Mouse (Mus musculus) gastrocnemius, adult 2 months (tissue): Measurements from ENCODE around the gene Mllt10. TPM values are rescaled to one million over a fixed set of nuclear protein-coding genes. Genes with fewer than 3 reads are reported as not detected.
A peak's percentile ranks its signal among the peaks of the same experiment; 100 is the strongest.

Experiments
- DNase-seq: peaks from one replicate; pipeline ENCODE4 v3.0.0; 2022
- H3K27ac ChIP-seq: fragments of 200-600 bp; 2 replicates; pipeline ENCODE4 v1.8.1; 2022; ENCODE audit warnings: mild to moderate bottlenecking
- H3K4me3 ChIP-seq: fragments of 200-600 bp; 2 replicates; pipeline ENCODE4 v1.8.1; 2022; ENCODE audit warnings: mild to moderate bottlenecking, moderate library complexity
- CTCF ChIP-seq: fragments of 200-600 bp; IDR thresholded peaks from 2 replicates; pipeline ENCODE4 v1.8.1; 2022; ENCODE audit warnings: antibody characterized with exemption, mild to moderate bottlenecking, moderate library complexity
- intact Hi-C: fragments of 180-260 bp; cut with DNase I; formaldehyde crosslinking; loops from one replicate; pipeline ENCODE4 v1.15.1; 2025
- total RNA-seq, 2 experiments: library from RNA; stranded (reverse); gene quantifications; 2 replicates each; pipeline ENCODE4 v1.2.3; 2021

The Mllt10 gene
- total RNA-seq, 2 experiments from 2014 or later, result 24.0 to 24.1 TPM

- intact Hi-C loops, result no loop called here
- peak overlapping the region; percentile 51 for H3K27ac ChIP-seq
- DNase-seq, result no peak
- peak overlapping the region; percentile 82 for H3K4me3 ChIP-seq
- TF ChIP-seq CTCF, result no peak
Measured at GRCm38 (mm10) chr2:18049279-18049821, 5.7 kb upstream of the Mllt10 start.

DNA sequence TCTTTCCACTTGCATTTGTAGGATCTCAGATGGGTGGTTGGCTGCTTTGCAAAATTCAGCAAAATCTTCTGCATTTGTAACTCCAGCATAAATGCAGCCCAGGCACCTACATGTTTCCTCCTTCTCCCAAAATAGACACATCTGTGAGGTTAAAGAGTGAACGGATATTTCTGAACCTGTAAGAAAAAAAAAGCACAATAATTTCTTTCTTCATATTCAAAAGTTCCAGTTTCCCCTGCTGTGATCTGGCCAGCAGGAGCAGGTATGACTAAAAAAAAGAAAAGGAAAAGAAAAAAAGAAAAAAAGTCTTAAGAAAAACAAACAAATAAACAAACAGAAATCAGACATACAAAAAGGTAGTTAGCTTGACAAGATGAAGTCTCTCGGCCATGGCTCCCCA, 5.0 kb upstream of the Mllt10 start:
- no peak for TF ChIP-seq CTCF
- DNase-seq, result no peak
- peak overlapping the region; percentile 82 for H3K4me3 ChIP-seq
- intact Hi-C loops, result loop anchor here (10.0 kb wide), 4 partner anchors 155 to 715 kb away; partner anchors contain the start of genes Bmi1, Commd3 and Dnajc1
- H3K27ac ChIP-seq, result peak overlapping the region; percentile 51; the same call in 1 of the 2 replicates

DNA sequence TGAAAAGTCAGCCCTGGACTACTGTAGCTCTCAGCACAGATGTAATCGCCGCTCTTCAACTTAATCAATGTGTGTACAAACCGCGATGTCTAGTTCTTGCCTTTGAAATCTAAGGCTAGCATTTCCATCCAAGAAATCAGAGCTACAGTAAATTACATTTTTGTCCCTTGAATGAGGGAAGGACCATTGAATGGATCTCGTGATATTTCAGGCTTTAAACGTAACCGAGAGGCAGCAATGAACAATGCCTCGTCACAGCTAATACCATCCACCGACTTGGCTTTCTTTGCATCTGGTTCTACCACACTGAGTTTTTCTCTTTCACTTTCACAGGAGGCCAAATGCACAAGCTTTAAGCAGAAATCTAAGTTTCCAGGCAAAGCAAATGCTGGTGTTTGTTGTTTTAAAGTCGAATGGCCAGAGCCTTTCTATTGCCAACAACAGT, 4.5 kb upstream of the Mllt10 start:
- no peak for DNase-seq
- intact Hi-C loops, result loop anchor here (10.0 kb wide), 4 partner anchors 154 to 714 kb away; partner anchors contain the start of genes Bmi1, Commd3 and Dnajc1

GRCm38 (mm10) chr2:18051026-18051830, 3.8 kb upstream of the Mllt10 start:
- Histone ChIP-seq H3K4me3 (peak overlapping the region; percentile 82), H3K27ac (peak overlapping the region; percentile 9; the same call in 1 of the 2 replicates)
- no peak for TF ChIP-seq CTCF
- intact Hi-C loops, result loop anchor here (10.0 kb wide), 4 partner anchors 154 to 714 kb away; partner anchors contain the start of genes Bmi1, Commd3 and Dnajc1
- no peak for DNase-seq

More for the DNA sequence above, 4.5 kb upstream of the Mllt10 start:
- TF ChIP-seq CTCF, result no peak
- peak overlapping the region; percentile 9; the same call in 1 of the 2 replicates for H3K27ac ChIP-seq
- peak overlapping the region; percentile 82 for H3K4me3 ChIP-seq

GRCm38 (mm10) chr2:18051831-18052170, 3.2 kb upstream of the Mllt10 start:
- no peak for TF ChIP-seq CTCF
- Histone ChIP-seq H3K4me3 (no peak overlapping the region), H3K27ac (no peak overlapping the region)
- DNase-seq, result no peak
- intact Hi-C loops, result loop anchor here (10.0 kb wide), 4 partner anchors 153 to 713 kb away; partner anchors contain the start of genes Bmi1, Commd3 and Dnajc1

DNA sequence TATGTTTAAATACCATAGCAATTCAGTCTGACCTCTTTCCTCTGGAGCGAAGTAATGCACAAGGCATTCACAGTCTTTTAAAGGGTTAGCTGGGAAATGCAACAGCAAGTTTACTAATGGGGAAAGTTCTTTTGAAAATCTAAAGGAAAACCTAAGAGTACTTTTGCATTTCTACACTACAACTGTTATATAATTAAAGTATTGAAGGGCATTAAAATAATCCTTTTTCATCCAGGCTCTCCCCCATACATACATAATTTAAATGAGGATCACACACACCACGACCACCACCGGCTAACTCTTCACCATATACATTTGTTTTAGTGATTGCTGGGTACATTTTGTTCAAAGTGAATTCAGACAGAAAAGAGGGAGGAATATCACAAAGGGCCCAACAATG, 2.5 kb upstream of the Mllt10 start:
- intact Hi-C loops, result loop anchor here (10.0 kb wide), 4 partner anchors 152 to 712 kb away; partner anchors contain the start of genes Bmi1, Commd3 and Dnajc1
- Histone ChIP-seq H3K27ac (no peak overlapping the region), H3K4me3 (no peak overlapping the region)
- no peak for DNase-seq
- TF ChIP-seq CTCF, result no peak

DNA sequence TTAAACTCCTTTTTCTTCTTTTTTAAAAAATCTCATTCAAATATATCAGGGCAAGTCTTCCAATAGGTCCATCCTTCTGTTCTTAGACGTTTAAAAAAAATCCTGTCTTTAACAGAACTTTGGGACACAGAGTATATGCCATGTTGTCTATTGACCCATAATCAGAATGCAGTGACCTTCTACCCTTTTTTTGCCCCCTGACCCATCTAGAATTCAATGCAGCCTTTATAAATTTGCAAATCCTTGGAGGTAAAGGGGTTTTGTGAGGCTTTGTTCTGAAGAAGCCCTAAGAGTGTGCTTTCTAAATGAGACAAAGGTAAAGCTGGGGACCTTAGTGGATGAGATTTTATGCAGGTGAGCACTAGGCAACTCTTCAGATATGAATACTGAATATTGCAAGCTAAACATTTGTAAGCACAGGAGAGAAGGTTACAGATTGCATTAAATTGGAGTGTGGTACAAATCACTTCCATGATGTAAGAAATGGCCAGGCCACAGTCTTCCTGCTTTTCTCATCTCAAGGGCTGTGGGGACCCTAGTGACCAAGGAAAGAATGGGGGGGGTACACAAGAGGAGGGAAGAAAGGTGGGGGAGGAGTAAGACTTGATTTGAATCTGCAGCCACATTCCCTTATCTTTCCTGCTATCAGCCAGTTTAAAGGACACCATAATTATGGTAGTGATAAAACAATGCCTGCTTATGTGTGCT, 1.6 kb upstream of the Mllt10 start:
- Histone ChIP-seq H3K4me3 (no peak overlapping the region), H3K27ac (no peak overlapping the region)
- no peak for TF ChIP-seq CTCF
- DNase-seq, result no peak
- intact Hi-C loops, result loop anchor here (10.0 kb wide), 4 partner anchors 151 to 711 kb away; partner anchors contain the start of genes Bmi1, Commd3 and Dnajc1

- Histone ChIP-seq H3K27ac (no peak overlapping the region), H3K4me3 (no peak overlapping the region)
- peak; percentile 44 for DNase-seq
- no peak for TF ChIP-seq CTCF
- intact Hi-C loops, result loop anchor here (10.0 kb wide), 4 partner anchors 151 to 711 kb away; partner anchors contain the start of genes Bmi1, Commd3 and Dnajc1
Measured at GRCm38 (mm10) chr2:18053951-18054530, 996 bp upstream of the Mllt10 start.

DNA sequence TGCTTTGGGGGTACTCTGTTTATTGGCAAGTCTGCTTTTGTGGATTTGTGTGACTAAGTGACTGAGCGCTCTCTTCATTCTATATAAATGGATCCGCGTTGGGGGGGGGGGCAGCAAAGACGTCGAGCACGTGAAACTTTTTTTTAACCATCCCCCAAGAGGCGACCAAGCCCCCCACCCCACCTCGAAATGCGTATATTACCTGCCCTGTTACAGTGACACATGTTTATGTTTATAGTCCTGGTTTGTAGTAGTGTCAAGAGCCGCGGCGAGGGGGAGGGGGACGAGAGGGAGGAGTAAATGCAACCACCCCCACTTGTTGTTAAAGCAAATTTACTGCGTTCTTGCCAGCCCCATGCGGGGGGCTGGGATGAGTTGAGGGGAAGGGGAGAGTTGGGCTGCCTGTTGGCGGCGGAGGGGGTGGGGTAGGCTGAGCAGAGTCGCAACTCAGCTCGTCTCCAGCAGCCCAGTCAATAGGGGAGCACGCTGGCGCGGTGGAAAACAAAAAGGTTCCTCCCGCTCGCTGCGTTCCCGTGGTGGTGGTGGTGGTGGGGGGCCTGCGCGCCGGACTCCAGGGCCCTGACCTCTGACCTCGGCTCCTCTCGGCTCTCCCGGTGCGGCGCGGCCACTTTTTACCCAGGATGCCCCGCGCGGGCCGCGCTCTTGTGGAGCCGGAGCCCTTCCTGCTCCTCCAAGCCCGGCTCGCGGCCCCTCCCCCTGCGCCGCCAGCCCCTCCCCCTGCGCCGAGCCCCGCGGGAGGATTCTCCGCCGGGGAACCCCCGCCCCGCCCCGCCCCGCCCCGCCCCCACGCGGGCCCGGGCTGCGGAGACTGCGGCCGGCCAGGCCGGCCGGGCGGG, 1.1 kb downstream of the Mllt10 start:
- intact Hi-C loops, result loop anchor here (1.0 to 10.0 kb wide), 5 partner anchors 8 to 709 kb away; partner anchors contain the start of genes Bmi1, Commd3 and Dnajc1
- peak; percentile 99 for DNase-seq
- TF ChIP-seq CTCF, result no peak
- peak overlapping the region; percentile 91 for H3K4me3 ChIP-seq
- H3K27ac ChIP-seq, result peak overlapping the region; percentile 100

GRCm38 (mm10) chr2:18056786-18057255, 1.8 kb downstream of the Mllt10 start:
- peak overlapping the region; percentile 100 for H3K27ac ChIP-seq
- peak; percentile 97 for DNase-seq
- TF ChIP-seq CTCF, result peak; percentile 13; the same call in 1 of the 2 replicates
- intact Hi-C loops, result loop anchor here (1.0 to 10.0 kb wide), 5 partner anchors 7 to 708 kb away; partner anchors contain the start of genes Bmi1, Commd3 and Dnajc1
- peak overlapping the region; percentile 91 for H3K4me3 ChIP-seq
